Mouse (Mus musculus): Measurements from ENCODE around the gene Dlg2.

The Dlg2 gene

GRCm38 (mm10) chr7:92322342-92323069 lies 1846.0 kb downstream of the Dlg2 start:
- peak; percentile 1 for DNase-seq

- DNase-seq: peak; percentile 15
These were observed 1847.2 kb downstream of the Dlg2 start for GRCm38 (mm10) chr7:92323710-92324109.

- DNase-seq: no peak
These were observed 1850.9 kb downstream of the Dlg2 start for GRCm38 (mm10) chr7:92327343-92327896.

GRCm38 (mm10) chr7:92333220-92333898 lies 1856.9 kb downstream of the Dlg2 start:
- no peak for DNase-seq

GRCm38 (mm10) chr7:92356542-92356941 lies 1880.1 kb downstream of the Dlg2 start:
- no peak for DNase-seq

GRCm38 (mm10) chr7:92363386-92363785 lies 1886.9 kb downstream of the Dlg2 start:
- no peak for DNase-seq

GRCm38 (mm10) chr7:92363800-92364199 lies 1887.3 kb downstream of the Dlg2 start:
- no peak for DNase-seq

GRCm38 (mm10) chr7:92367111-92367510 lies 1890.6 kb downstream of the Dlg2 start:
- DNase-seq: no peak

GRCm38 (mm10) chr7:92370521-92370920 lies 1894.0 kb downstream of the Dlg2 start:
- no peak for DNase-seq

GRCm38 (mm10) chr7:92371638-92372037 lies 1895.2 kb downstream of the Dlg2 start:
- no peak for DNase-seq

- DNase-seq: no peak
These were observed 1897.4 kb downstream of the Dlg2 start for GRCm38 (mm10) chr7:92373863-92374357.

GRCm38 (mm10) chr7:92383913-92384484 lies 1907.5 kb downstream of the Dlg2 start:
- DNase-seq: no peak

GRCm38 (mm10) chr7:92392052-92392640 lies 1915.7 kb downstream of the Dlg2 start:
- no peak for DNase-seq

GRCm38 (mm10) chr7:92396783-92397182 lies 1920.3 kb downstream of the Dlg2 start:
- no peak for DNase-seq

- DNase-seq: no peak
These were observed 1922.4 kb downstream of the Dlg2 start for GRCm38 (mm10) chr7:92398841-92399240.

- DNase-seq: no peak
These were observed 1924.1 kb downstream of the Dlg2 start for GRCm38 (mm10) chr7:92400551-92400950.

GRCm38 (mm10) chr7:92401001-92401688 lies 1924.7 kb downstream of the Dlg2 start:
- no peak for DNase-seq

- DNase-seq: no peak
These were observed 1932.0 kb downstream of the Dlg2 start for GRCm38 (mm10) chr7:92408479-92408878.

- DNase-seq: no peak
These were observed 1944.0 kb downstream of the Dlg2 start for GRCm38 (mm10) chr7:92420474-92420873.

- DNase-seq: no peak
These were observed 1946.5 kb downstream of the Dlg2 start for GRCm38 (mm10) chr7:92423017-92423416.

GRCm38 (mm10) chr7:92424703-92425102 lies 1948.2 kb downstream of the Dlg2 start:
- no peak for DNase-seq

- DNase-seq: no peak
These were observed 1950.8 kb downstream of the Dlg2 start for GRCm38 (mm10) chr7:92427280-92427679.

- no peak for DNase-seq
These were observed 1952.2 kb downstream of the Dlg2 start for GRCm38 (mm10) chr7:92428629-92429028.

All from lung, postnatal 14 days (tissue).